Mouse (Mus musculus) olfactory bulb, adult 2 months (tissue): ENCODE data around the gene Tbl1x.

Experiments
- CTCF ChIP-seq: fragments of 200-500 bp; IDR thresholded peaks from 2 replicates; pipeline ENCODE4 v1.5.1; 2012; ENCODE audit warnings: low read depth, mild to moderate bottlenecking, low read length, moderate library complexity; ENCODE audit not compliant: insufficient read depth
- POLR2A ChIP-seq: fragments of 200-500 bp; IDR thresholded peaks from 2 replicates; pipeline ENCODE4 v1.6.1; 2012; ENCODE audit warnings: mild to moderate bottlenecking, low read depth, low read length, moderate library complexity; ENCODE audit not compliant: insufficient read depth

DNA sequence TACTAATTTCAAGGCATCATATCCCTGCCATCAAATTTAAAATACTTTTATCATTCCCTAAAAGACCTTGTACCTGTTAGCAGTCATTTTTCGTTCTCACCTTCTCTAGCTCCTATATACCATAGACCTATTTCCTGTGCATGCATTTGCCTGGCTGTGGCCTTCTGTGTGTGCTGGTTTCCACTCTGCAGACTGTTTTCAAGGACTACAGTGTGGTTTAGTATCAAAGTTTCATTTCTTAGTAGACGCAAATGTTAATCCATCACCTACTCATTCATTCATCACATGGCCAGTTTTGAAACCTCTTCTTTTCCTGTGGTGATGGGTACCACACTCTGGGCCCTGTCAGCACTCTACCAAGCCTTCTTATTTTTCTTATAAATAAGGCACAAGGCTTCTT is 75.2 kb downstream of the Tbl1x start:
- TF ChIP-seq CTCF (no peak), POLR2A (no peak)
